Mouse (Mus musculus) neural tube, embryonic 14.5 days (tissue): Measurements from ENCODE around the gene Tmem29. TPM values are rescaled to one million over a fixed set of nuclear protein-coding genes. Genes with fewer than 3 reads are reported as not detected.

Experiments used
- ATAC-seq: fragments of 200-750 bp; cut with Nextera tagmentation; 2 replicates; pipeline ENCODE4 v1.8.0; 2017; ENCODE audit warnings: low read depth, mild to moderate bottlenecking, moderate TSS enrichment, moderate library complexity
- H3K27ac ChIP-seq: fragments of 300-500 bp; sonication (generic); 2 replicates; pipeline ENCODE4 v1.5.1; 2014; ENCODE audit warnings: low read depth, mild to moderate bottlenecking, control low read depth, low read length, moderate library complexity, mixed read lengths
- H3K27me3 ChIP-seq: fragments of 300-500 bp; sonication (generic); 2 replicates; pipeline ENCODE4 v1.6.1; 2014; ENCODE audit warnings: low read length; ENCODE audit not compliant: control insufficient read depth, insufficient read depth
- H3K36me3 ChIP-seq: fragments of 300-500 bp; sonication (generic); 2 replicates; pipeline ENCODE4 v1.6.1; 2014; ENCODE audit warnings: low read length, mixed read lengths; ENCODE audit not compliant: control insufficient read depth, insufficient read depth
- H3K4me1 ChIP-seq: fragments of 300-500 bp; sonication (generic); 2 replicates; pipeline ENCODE4 v1.6.1; 2014; ENCODE audit warnings: low read length; ENCODE audit not compliant: control insufficient read depth, insufficient read depth
- H3K4me2 ChIP-seq: fragments of 300-500 bp; sonication (generic); 2 replicates; pipeline ENCODE4 v1.6.1; 2014; ENCODE audit warnings: mild to moderate bottlenecking, low read depth, low read length, control low read depth
- H3K4me3 ChIP-seq: fragments of 300-500 bp; sonication (generic); 2 replicates; pipeline ENCODE4 v1.5.1; 2014; ENCODE audit warnings: low read depth, low read length, control low read depth, mixed read lengths
- H3K9ac ChIP-seq: fragments of 300-500 bp; sonication (generic); replicated peaks from 2 replicates; pipeline ENCODE4 v1.6.1; 2014; ENCODE audit warnings: low read depth, mild to moderate bottlenecking, control low read depth, low read length, mixed read lengths
- H3K9me3 ChIP-seq: fragments of 300-500 bp; sonication (generic); 2 replicates; pipeline ENCODE4 v1.6.1; 2016; ENCODE audit warnings: low read length; ENCODE audit not compliant: control insufficient read depth
- WGBS: fragments of 180-500 bp; shearing (Covaris S2); extraction: QIAGEN DNeasy Blood & Tissue Kit; methylation state at CpG from one replicate; pipeline ENCODE4 v1.1.7; 2014; 5-methylcytosine and 5-hydroxymethylcytosine counted together
- polyA plus RNA-seq: library from polyadenylated mRNA; unstranded; fragments of >200 nt; fragmentation: Nextera tagmentation; extraction: Ambion mirVana; gene quantifications from 2 replicates; pipeline ENCODE4 v1.2.1, GENCODE M21; 2014

Gene Tmem29
- polyA plus RNA-seq, 1 experiment from 2014 or later: 93.6 TPM

- Histone ChIP-seq H3K4me3 (no peak overlapping the region), H3K4me1 (peaks cover 3% of the 10 kb centered on the region; the same call in 1 of the 2 replicates), H3K4me2 (no peak overlapping the region), H3K36me3 (no peaks in the 10 kb centered on the region), H3K27ac (no peak overlapping the region), H3K9me3 (no peaks in the 10 kb centered on the region), H3K9ac (no peak overlapping the region), H3K27me3 (no peaks in the 10 kb centered on the region)
- no peak for ATAC-seq
- WGBS: 87% methylated on average over 2 of the region's 2 CpGs
These were observed 1.2 kb upstream of the Tmem29 start for GRCm38 (mm10) chrX:150460143-150460542.

- H3K36me3 ChIP-seq: no peaks in the 10 kb centered on the region
- H3K4me2 ChIP-seq: peak overlapping the region; percentile 41; the same call in 1 of the 2 replicates
- H3K27ac ChIP-seq: 0 out of 2 replicates have a peak overlapping the region, but pooled peaks have one; percentile 82
- ATAC-seq: peak; percentile 6; the same call in 1 of the 2 replicates
- no peaks in the 10 kb centered on the region for H3K9me3 ChIP-seq
- WGBS: 43% methylated on average over 8 of the region's 8 CpGs
- peaks cover 3% of the 10 kb centered on the region; the same call in 1 of the 2 replicates for H3K4me1 ChIP-seq
- H3K9ac ChIP-seq: 0 out of 2 replicates have a peak overlapping the region, but pooled peaks have one; percentile 32
- no peaks in the 10 kb centered on the region for H3K27me3 ChIP-seq
- H3K4me3 ChIP-seq: peak overlapping the region; percentile 38
These were observed 515 bp upstream of the Tmem29 start for GRCm38 (mm10) chrX:150459411-150459927.

DNA sequence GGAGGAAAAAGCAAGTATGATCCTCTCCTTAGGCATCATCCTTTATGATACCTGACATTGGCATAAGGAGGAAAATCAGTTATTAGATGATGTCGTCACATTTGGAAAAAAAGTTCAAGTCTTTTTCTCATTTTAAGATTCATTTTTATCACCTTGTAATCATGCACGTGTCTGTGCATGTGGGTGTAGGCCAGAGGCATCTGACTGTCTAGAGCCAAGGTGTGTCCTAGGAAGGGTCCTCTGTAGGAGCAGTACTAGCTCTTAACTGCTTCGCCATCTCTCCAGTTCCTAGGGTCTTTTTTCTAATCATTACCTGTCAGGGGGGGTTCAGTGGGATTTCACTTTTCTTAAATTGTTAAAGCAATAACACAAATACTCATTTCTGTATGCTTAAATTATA lies 818 bp downstream of the Tmem29 start:
- Histone ChIP-seq H3K4me3 (peak overlapping the region; percentile 38), H3K9ac (no peak overlapping the region), H3K4me1 (peaks cover 3% of the 10 kb centered on the region; the same call in 1 of the 2 replicates), H3K9me3 (no peaks in the 10 kb centered on the region), H3K36me3 (no peaks in the 10 kb centered on the region), H3K4me2 (peak overlapping the region; percentile 46), H3K27me3 (no peaks in the 10 kb centered on the region), H3K27ac (no peak overlapping the region)
- WGBS: 34% methylated on average over 3 of the region's 3 CpGs
- peak; percentile 68; the same call in 1 of the 2 replicates for ATAC-seq

- whole genome bisulfite sequencing: 23% methylated on average over 18 of the region's 18 CpGs
- peak overlapping the region; percentile 36 for H3K4me3 ChIP-seq
- no peaks in the 10 kb centered on the region for H3K36me3 ChIP-seq
- no peaks in the 10 kb centered on the region for H3K27me3 ChIP-seq
- H3K9ac ChIP-seq: peak overlapping the region; percentile 57
- no peaks in the 10 kb centered on the region for H3K9me3 ChIP-seq
- ATAC-seq: peak; percentile 97
- H3K4me2 ChIP-seq: peak overlapping the region; percentile 46
- H3K27ac ChIP-seq: peak overlapping the region; percentile 85
- H3K4me1 ChIP-seq: no peaks in the 10 kb centered on the region
These were observed 18.2 kb downstream of the Tmem29 start for GRCm38 (mm10) chrX:150440505-150441338.

GRCm38 (mm10) chrX:150436373-150436772 lies 22.6 kb downstream of the Tmem29 start:
- H3K4me1 ChIP-seq: no peaks in the 10 kb centered on the region
- no peaks in the 10 kb centered on the region for H3K36me3 ChIP-seq
- no peak overlapping the region for H3K27ac ChIP-seq
- H3K27me3 ChIP-seq: no peaks in the 10 kb centered on the region
- H3K4me2 ChIP-seq: no peak overlapping the region
- ATAC-seq: no peak
- no peak overlapping the region for H3K9ac ChIP-seq
- no peaks in the 10 kb centered on the region for H3K9me3 ChIP-seq
- no peak overlapping the region for H3K4me3 ChIP-seq
- WGBS: 93% methylated on average over 2 of the region's 2 CpGs

DNA sequence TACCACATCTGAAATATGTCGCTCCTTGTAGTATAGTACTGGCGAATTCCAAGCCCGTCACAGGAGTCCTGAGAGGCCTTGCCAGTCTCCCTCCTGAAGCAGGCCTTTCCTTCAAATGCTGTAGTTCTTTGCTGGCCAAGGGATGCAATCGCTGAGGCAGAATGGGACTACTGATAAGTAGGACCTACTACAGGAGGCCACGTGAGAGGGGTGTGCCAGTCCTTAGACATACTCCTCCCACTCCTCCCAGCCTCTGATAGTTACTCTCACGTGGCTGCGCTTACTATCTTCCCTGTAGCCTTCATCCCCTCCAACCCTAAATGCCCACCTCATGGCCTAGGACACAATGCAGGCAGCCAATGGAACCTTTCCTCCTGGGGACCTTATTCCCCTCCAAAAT lies 23.6 kb downstream of the Tmem29 start:
- no peaks in the 10 kb centered on the region for H3K9me3 ChIP-seq
- H3K27ac ChIP-seq: no peak overlapping the region
- no peaks in the 10 kb centered on the region for H3K4me1 ChIP-seq
- no peaks in the 10 kb centered on the region for H3K36me3 ChIP-seq
- H3K4me2 ChIP-seq: no peak overlapping the region
- no peak overlapping the region for H3K4me3 ChIP-seq
- 91% methylated on average over 7 of the region's 7 CpGs for WGBS
- ATAC-seq: no peak
- H3K9ac ChIP-seq: no peak overlapping the region
- H3K27me3 ChIP-seq: no peaks in the 10 kb centered on the region

DNA sequence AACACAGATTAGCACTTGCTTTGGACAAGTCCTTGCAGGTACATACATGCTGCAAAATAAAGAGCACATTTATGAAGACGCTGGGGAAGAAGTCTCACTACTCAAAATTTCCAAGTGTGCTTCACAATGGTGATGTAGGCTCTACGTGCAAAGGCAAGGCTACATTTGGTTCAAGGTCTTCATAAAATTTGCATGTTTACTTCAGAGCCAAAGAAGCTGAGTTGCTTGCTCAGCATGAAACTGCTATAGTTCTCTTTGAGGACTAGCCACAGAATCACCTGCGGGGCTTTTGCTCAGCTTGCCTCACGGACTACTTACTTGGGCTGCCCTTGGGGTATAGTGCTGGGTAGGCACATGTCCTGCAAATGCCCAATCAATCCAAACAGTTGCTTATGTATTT lies 45.4 kb downstream of the Tmem29 start:
- Histone ChIP-seq H3K27me3 (no peaks in the 10 kb centered on the region), H3K36me3 (no peaks in the 10 kb centered on the region), H3K27ac (no peak overlapping the region), H3K9me3 (no peaks in the 10 kb centered on the region), H3K4me2 (no peak overlapping the region), H3K4me3 (no peak overlapping the region), H3K9ac (no peak overlapping the region), H3K4me1 (no peaks in the 10 kb centered on the region)
- no peak for ATAC-seq
- WGBS: 97% methylated on average over 4 of the region's 4 CpGs
